Mouse (Mus musculus) heart, postnatal 4 days (tissue): ENCODE measurements around the gene 2410015M20Rik. TPM values are rescaled to one million over a fixed set of nuclear protein-coding genes. Genes with fewer than 3 reads are reported as not detected.
A peak's percentile ranks its signal among the peaks of the same experiment; 100 is the strongest.
"Not testable (repeated sequence)": the region's sequence is repeated elsewhere in the genome, so short reads cannot be mapped to it uniquely, and the experiment has no call there.

Source experiments
- DNase-seq: peaks from one replicate; pipeline ENCODE4 v3.0.0; 2021
- total RNA-seq, 2 experiments: library from RNA; stranded (reverse); gene quantifications; 2 replicates each; pipeline ENCODE4 v1.2.3; 2021

Gene 2410015M20Rik
- 100 to 1,000 TPM; 295 to 325 TPM for total RNA-seq

DNA sequence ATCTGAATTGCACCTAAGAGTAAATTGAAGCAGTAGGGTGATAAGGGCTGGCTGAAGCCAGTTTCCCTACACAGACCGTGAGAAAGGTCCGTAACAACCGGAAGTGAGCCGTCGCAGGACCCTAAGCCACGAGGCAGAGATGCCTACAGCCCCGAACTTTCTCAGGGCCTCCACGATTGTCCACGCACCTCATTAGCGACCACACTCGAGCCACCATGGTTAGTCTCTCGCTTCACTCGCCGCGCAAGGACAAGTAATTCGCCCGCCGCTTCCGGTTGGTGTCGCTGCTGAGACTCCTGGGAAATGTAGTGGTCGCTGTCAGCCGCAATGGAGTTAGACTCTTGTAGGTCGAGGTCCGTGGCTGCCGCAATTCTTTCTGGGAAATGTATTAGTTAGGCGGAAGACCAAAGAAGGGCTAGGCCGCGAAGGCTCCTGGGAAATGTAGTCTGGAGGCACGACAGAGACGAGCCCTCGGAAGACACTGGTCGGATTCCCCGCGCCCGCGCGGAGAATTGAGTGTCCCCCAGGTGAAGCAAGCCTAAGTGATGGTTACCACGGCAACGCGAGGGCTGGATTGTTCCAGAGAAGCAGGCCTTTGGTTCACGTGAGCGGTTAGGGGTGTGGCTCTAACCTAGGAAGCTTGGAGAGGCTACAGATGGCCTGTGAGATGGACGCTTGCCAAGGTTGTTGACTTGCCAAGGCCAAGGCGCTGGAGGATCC lies at the start of gene 2410015M20Rik:
2410015M20Rik (minus strand) TSS at position 320 of the 720 bp plus-strand sequence.
- peak; percentile 95 for DNase-seq

DNA sequence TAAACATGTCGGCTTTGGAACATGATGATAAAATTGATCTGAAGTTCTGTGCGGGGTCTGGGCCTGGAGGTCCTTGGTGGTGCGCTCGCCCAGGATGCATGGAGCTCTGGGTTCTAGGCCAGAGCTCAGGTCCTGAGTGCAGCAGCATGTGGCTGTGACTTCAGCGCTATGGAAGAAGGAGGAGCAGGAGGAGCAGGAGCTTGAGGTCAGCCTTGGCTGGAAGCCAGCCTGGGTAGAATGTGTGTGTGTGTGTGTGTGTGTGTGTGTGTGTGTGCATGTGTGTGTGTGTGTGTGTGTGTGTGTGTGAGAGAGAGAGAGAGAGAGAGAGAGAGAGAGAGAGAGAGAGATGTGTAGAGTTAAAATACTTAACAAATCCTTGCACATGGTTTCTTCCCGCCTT lies 46.6 kb upstream of the 2410015M20Rik start:
- no peak for DNase-seq

- no peak for DNase-seq
Measured at GRCm38 (mm10) chr17:56655311-56655710, 45.7 kb upstream of the 2410015M20Rik start.

DNA sequence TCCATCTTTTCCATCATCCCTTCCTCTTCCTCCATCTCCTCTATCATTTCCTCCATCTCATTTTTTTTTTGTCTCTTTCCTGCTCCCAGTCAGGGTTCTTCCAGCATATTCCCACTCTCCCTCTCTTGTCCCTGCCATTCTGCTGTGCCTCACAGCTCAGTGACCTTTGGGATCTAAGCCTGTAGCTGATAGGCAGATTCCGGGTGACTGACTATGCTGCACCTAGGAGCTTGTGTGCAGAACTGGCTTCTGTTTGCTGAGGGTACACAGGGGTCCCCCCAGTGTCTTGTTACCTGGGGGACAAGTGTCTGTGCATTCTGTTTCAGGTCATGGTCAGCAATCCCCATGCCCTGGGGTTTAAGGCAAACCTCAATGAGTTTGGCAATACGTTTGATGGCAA lies 45.2 kb upstream of the 2410015M20Rik start:
- DNase-seq, result no peak

DNA sequence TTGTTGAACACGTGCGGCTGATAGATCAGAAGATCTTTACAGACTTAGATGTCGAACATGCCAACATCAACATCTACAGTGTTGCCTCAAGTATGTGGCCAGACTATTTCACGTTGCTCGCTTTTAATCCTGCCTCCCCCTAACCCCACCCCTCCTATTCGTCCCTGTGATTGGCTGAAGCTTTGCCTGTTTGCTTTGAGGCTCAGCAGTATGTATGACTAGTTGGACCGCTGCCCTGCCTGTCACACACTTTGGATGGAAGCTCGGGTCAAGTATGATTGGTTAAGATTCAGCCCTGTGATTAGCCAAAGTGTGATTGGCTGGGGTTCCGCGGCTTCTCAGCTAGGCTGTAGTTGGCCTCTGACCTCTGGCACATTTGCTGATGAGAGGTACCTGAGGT lies 42.2 kb upstream of the 2410015M20Rik start:
- no peak for DNase-seq

GRCm38 (mm10) chr17:56647546-56647945 lies 38.0 kb upstream of the 2410015M20Rik start:
- DNase-seq, result no peak

- no peak for DNase-seq
Measured at GRCm38 (mm10) chr17:56643237-56643636, 33.7 kb upstream of the 2410015M20Rik start.

DNA sequence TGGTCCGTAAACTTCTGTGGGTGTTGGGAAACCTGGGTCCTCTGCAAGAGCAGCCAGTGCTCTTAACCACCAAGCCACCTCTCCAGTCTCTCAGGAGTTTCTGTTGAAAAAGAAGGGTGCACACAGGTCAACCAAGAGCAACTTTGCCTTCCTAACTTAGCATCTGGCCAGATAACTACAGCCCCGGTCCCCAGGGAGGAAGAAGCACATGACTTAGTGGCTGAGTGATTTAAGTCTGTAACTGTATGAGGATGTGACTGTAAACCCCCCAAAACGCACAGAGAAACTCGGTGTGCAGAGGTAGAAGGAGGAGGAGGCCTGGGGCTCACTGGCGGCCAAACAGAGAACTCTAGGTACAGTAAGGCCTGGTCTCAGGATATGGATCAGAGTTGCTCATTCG lies 24.5 kb upstream of the 2410015M20Rik start:
- no peak for DNase-seq

GRCm38 (mm10) chr17:56631807-56632206 lies 22.2 kb upstream of the 2410015M20Rik start:
- no peak for DNase-seq

GRCm38 (mm10) chr17:56629800-56630781 lies 20.5 kb upstream of the 2410015M20Rik start:
- DNase-seq, result not testable (repeated sequence)

DNA sequence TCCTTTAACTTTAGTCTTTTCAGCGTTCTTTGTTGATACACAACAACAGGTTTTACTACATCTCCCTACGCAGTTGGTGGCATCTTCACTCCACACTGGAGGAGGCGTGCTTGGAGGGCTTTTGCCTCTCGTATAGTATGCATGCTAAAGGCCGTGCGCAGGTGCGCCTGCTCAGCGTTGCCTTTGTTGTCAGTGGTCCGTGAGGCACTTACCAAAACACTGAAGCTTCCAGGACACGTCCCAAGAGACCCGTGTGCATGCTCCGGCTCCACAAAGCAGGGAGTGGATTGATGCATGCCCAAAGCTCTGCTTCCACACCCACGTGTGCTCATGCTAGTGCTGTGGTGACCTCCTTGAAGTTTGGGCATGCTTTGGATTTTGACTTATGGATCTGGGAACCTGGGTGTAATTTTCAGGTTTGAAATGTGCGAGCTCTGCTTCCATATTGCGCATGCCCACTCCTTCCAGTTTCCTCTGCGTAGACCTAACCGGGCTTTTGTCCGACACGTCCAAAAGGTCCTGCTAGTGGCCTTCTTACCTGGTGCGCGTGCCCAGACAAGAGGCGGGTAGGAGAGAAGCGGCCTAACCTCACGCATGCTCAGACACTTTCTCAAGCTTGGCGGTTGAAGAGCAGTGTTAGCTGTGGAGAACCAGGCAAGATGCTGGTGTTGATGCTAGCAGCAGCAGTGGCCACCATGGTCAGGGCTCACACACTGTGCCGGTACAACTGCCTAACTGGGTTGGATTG lies 18.1 kb upstream of the 2410015M20Rik start, which contains the start of gene Catsperd:
Catsperd (plus strand) TSS at position 614 of the 748 bp plus-strand sequence.
- no peak for DNase-seq

DNA sequence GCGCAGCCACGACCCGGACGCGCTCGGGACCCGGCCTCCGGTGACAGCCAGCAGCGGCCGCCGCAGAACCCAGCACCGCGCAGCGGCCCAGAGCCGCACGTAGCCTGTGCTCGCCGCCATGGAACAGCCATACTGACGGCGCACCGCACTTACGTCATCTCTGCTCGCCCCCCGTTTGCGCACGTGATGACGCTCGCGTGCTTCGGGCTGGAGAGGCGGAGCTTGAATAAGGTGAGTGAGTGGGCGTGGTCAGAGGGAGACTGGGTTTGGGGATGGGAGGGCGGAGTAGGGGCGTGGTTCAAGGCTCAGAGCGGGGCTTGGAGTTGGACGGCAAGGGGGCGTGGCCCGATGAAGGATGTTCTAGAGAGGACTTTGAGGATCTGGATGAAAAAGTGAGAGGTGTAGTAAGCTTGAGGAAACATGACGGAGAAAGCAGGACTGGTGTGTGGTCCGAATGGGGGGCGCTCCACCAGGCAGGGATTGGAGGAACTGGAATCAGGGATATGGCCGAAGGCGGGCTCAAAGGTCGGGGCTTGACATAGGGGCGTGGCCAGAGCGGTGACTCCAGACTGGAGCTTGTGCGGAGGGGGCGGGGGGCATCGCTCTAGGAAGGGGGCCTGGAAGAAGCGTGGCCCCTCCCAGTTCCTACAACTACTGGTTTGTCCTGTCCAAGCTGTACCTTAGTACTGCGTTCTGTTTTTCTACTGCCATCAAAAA lies 17.3 kb upstream of the 2410015M20Rik start, which contains the start of gene Lonp1:
Lonp1 (minus strand) TSS at position 134 of the 717 bp plus-strand sequence.
- DNase-seq, result peak; percentile 96

GRCm38 (mm10) chr17:56626260-56626659 lies 16.7 kb upstream of the 2410015M20Rik start:
- no peak for DNase-seq

GRCm38 (mm10) chr17:56625495-56625894 lies 15.9 kb upstream of the 2410015M20Rik start:
- no peak for DNase-seq

DNA sequence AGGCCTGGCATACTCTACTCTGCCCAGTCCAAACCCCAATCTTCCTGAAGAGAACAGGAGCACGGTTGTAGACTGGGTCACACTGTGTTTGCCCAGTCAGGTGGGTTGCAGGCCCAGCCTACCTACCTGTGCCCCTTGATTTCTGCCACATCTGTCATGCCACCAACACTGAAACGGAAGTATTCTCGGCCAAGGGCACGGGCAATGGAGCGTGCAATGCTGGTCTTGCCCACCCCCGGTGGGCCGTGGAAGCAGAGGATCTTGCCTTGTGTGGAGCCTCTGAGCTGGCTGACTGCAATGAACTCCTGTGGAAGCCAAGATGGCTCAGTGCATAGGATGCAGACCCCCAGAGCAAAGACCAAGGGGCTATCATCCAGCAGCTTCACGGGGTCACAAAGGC lies 8.1 kb upstream of the 2410015M20Rik start:
- no peak for DNase-seq

- no peak for DNase-seq
Measured at GRCm38 (mm10) chr17:56616725-56617124, 7.2 kb upstream of the 2410015M20Rik start.

DNA sequence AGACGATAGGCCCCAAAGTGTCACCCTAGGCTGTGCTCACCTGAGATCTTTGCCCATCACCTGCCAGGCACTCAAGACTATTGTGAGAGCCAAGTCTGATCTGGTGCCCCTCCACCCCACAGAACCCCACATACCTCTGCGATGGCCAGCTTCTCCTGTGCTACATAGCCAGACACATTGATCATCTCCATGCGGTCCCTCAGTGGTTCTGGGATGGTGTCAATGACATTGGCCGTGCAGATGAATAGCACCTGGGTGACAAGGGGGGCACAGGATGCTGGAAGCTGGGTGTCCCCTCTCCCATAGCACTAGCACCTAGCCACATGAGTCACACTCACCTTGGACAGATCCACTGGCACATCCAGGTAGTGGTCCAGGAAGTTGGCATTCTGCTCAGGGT lies 6.2 kb upstream of the 2410015M20Rik start:
- no peak for DNase-seq

DNA sequence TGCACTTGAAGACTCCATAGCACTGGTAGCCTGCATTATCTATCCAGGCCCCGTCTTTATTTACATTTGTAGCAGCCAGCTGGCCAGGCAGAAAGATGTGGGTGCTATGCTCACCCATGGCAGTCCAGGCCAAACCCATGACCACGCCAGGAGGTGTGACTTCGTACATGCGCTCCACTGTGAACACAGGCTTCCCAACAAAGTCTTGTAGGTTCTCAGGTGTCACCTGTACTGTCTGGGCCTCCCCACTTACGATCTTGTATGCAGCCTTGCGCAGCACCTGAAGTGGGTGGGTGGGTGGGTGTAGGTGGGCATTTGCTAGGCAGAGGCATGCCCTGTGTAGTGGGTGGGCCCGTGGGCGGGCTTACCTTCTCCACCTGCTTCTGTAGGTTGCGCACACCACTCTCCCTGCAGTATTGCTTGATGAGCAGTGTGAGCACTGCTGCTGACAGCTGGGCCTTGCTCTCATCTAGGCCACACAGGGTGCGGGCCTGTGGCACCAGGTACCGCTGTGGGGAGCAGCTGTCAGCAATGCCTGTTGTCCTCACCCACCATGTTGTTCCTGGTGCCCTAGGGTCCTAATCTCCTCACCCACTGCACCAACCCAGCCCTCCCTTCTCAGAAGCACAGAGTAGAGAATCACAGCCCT lies 5.7 kb upstream of the 2410015M20Rik start:
- no peak for DNase-seq

DNA sequence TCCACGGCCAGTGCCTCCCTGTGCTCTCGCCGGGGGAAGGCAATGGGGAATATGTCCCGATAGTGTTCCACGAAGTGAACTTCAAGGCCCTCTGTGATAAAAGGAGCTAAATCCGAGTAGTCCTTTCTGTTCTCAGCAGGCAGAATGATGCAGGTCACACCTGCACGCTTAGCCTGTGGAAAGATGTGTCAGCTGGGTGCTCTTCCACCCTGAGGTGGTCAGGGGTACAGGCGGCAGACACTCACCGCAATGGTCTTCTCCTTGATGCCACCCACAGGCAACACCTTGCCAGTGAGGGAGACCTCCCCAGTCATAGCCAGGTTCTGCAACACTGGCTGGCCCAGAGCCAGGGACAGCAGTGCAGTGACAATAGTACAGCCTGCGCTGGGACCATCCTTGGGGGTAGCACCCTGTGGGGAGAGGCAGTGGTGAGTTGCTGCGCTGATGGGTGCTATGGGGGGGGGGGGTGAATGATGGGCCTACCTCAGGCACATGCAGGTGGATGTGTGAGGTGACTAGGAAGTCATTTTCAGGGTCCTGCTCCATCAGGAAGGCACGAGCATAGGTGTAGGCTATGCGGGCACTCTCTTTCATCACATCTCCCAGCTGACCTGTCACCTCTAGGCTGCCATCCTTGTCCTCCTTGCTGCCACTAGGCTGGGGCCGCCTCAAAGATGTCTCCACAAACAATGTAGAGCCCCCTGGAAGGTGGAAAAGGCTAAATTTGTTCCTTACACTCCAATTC lies 5.0 kb upstream of the 2410015M20Rik start:
- peak; percentile 43 for DNase-seq

- DNase-seq, result peak; percentile 50
Measured at GRCm38 (mm10) chr17:56613893-56614292, 4.3 kb upstream of the 2410015M20Rik start.
